Mouse (Mus musculus): ENCODE results near the gene Ykt6.

Gene Ykt6

GRCm38 (mm10) chr11:5948546-5949250 lies 6.8 kb upstream of the Ykt6 start:
- CTCF ChIA-PET = no interaction called here

- CTCF ChIA-PET = no interaction called here
These were observed 5.7 kb upstream of the Ykt6 start, which contains the start of gene Gck for GRCm38 (mm10) chr11:5949586-5950352. Gene Gck (minus strand): TSS chr11:5950081.

GRCm38 (mm10) chr11:5952501-5952900 lies 3.0 kb upstream of the Ykt6 start:
- CTCF ChIA-PET = interaction anchor here (0.7 kb wide), 2 partner anchors 35 to 39 kb away, joined by 6 to 12 read pairs; no protein-coding TSS in a partner anchor

- CTCF ChIA-PET = interaction anchor here (0.5 to 0.7 kb wide), 2 partner anchors 36 to 892 kb away, joined by 3 to 6 read pairs; no protein-coding TSS in a partner anchor
These were observed 2.2 kb upstream of the Ykt6 start for GRCm38 (mm10) chr11:5953130-5953765.

- CTCF ChIA-PET = interaction anchor here (0.5 to 1.2 kb wide), 2 partner anchors 43 to 246 kb away, joined by 5 to 8 read pairs; no protein-coding TSS in a partner anchor
These were observed 1.1 kb upstream of the Ykt6 start for GRCm38 (mm10) chr11:5954435-5954834.

- CTCF ChIA-PET = interaction anchor here (0.5 to 1.2 kb wide), 2 partner anchors 42 to 247 kb away, joined by 5 to 8 read pairs; no protein-coding TSS in a partner anchor
These were observed 458 bp upstream of the Ykt6 start for GRCm38 (mm10) chr11:5954965-5955504.

- CTCF ChIA-PET = no interaction called here
These were observed 4.6 kb downstream of the Ykt6 start for GRCm38 (mm10) chr11:5960051-5960450.

- CTCF ChIA-PET = no interaction called here
These were observed 10.4 kb downstream of the Ykt6 start for GRCm38 (mm10) chr11:5965865-5966264.

- CTCF ChIA-PET = interaction anchor here (0.5 kb wide), 1 partner anchor 1981 kb away, joined by 6 read pairs; no protein-coding TSS in a partner anchor
These were observed 11.3 kb downstream of the Ykt6 start for GRCm38 (mm10) chr11:5966751-5967150.

GRCm38 (mm10) chr11:5968223-5968622 lies 12.7 kb downstream of the Ykt6 start:
- CTCF ChIA-PET = no interaction called here

GRCm38 (mm10) chr11:5971202-5971601 lies 15.7 kb downstream of the Ykt6 start:
- CTCF ChIA-PET = no interaction called here

GRCm38 (mm10) chr11:5973151-5973550 lies 17.7 kb downstream of the Ykt6 start:
- CTCF ChIA-PET = interaction anchor here (1.1 kb wide), 1 partner anchor 9 kb away, joined by 8 read pairs; no protein-coding TSS in a partner anchor

GRCm38 (mm10) chr11:5974053-5974452 lies 18.6 kb downstream of the Ykt6 start:
- CTCF ChIA-PET = no interaction called here

GRCm38 (mm10) chr11:5975068-5975467 lies 19.6 kb downstream of the Ykt6 start:
- CTCF ChIA-PET = no interaction called here

GRCm38 (mm10) chr11:5976106-5976505 lies 20.6 kb downstream of the Ykt6 start:
- CTCF ChIA-PET = no interaction called here

GRCm38 (mm10) chr11:5979088-5979487 lies 23.6 kb downstream of the Ykt6 start:
- CTCF ChIA-PET = no interaction called here

- CTCF ChIA-PET = no interaction called here
These were observed 24.6 kb downstream of the Ykt6 start for GRCm38 (mm10) chr11:5980108-5980507.

- CTCF ChIA-PET = no interaction called here
These were observed 25.1 kb downstream of the Ykt6 start for GRCm38 (mm10) chr11:5980561-5980960.

GRCm38 (mm10) chr11:5981323-5981722 lies 25.8 kb downstream of the Ykt6 start:
- CTCF ChIA-PET = no interaction called here

GRCm38 (mm10) chr11:5983629-5984028 lies 28.1 kb downstream of the Ykt6 start:
- CTCF ChIA-PET = no interaction called here

- CTCF ChIA-PET = interaction anchor here (0.6 kb wide), 1 partner anchor 1081 kb away, joined by 5 read pairs; no protein-coding TSS in a partner anchor
These were observed 32.6 kb downstream of the Ykt6 start for GRCm38 (mm10) chr11:5988126-5988525.
